Mouse (Mus musculus) intestine, embryonic 16.5 days (tissue): ENCODE data around the gene Sema3d. TPM values are rescaled to one million over a fixed set of nuclear protein-coding genes. Genes with fewer than 3 reads are reported as not detected.
A peak's percentile ranks its signal among the peaks of the same experiment; 100 is the strongest.

Source experiments
- ATAC-seq: fragments of 200-750 bp; cut with Nextera tagmentation; 2 replicates; pipeline ENCODE4 v1.8.0; 2017; ENCODE audit warnings: moderate TSS enrichment, moderate library complexity
- H3K27ac ChIP-seq: fragments of 300-500 bp; sonication (generic); 2 replicates; pipeline ENCODE4 v1.5.1; 2014; ENCODE audit warnings: mild to moderate bottlenecking, low read length
- H3K27me3 ChIP-seq: fragments of 300-500 bp; sonication (generic); replicated peaks from 2 replicates; pipeline ENCODE4 v1.6.1; 2014; ENCODE audit warnings: low read length, control low read depth, mixed read lengths; ENCODE audit not compliant: control insufficient read depth, insufficient read depth
- H3K36me3 ChIP-seq: fragments of 300-500 bp; sonication (generic); 2 replicates; pipeline ENCODE4 v1.6.1; 2014; ENCODE audit warnings: low read length, control low read depth; ENCODE audit not compliant: control insufficient read depth, insufficient read depth
- H3K4me1 ChIP-seq: fragments of 300-500 bp; sonication (generic); 2 replicates; pipeline ENCODE4 v1.6.1; 2014; ENCODE audit warnings: low read length, control low read depth, mixed read lengths; ENCODE audit not compliant: control insufficient read depth, insufficient read depth
- H3K4me2 ChIP-seq: fragments of 300-500 bp; sonication (generic); 2 replicates; pipeline ENCODE4 v1.6.1; 2014; ENCODE audit warnings: low read depth, low read length, control low read depth
- H3K4me3 ChIP-seq: fragments of 300-500 bp; sonication (generic); 2 replicates; pipeline ENCODE4 v1.5.1; 2014; ENCODE audit warnings: mild to moderate bottlenecking, low read length
- H3K9ac ChIP-seq: fragments of 300-500 bp; sonication (generic); 2 replicates; pipeline ENCODE4 v1.6.1; 2014; ENCODE audit warnings: low read depth, low read length
- H3K9me3 ChIP-seq: fragments of 300-500 bp; sonication (generic); 2 replicates; pipeline ENCODE4 v1.6.1; 2016; ENCODE audit warnings: low read length, control low read depth; ENCODE audit not compliant: control insufficient read depth
- WGBS: fragments of 180-500 bp; shearing (Covaris S2); extraction: QIAGEN DNeasy Blood & Tissue Kit; methylation state at CpG from one replicate; pipeline ENCODE4 v1.1.7; 2014; 5-methylcytosine and 5-hydroxymethylcytosine counted together
- polyA plus RNA-seq: library from polyadenylated mRNA; unstranded; fragments of >200 nt; fragmentation: Nextera tagmentation; extraction: Ambion mirVana; gene quantifications from 2 replicates; pipeline ENCODE4 v1.2.1, GENCODE M21; 2015

The Sema3d gene
- polyA plus RNA-seq, 1 experiment from 2014 or later = 7.3 TPM

DNA sequence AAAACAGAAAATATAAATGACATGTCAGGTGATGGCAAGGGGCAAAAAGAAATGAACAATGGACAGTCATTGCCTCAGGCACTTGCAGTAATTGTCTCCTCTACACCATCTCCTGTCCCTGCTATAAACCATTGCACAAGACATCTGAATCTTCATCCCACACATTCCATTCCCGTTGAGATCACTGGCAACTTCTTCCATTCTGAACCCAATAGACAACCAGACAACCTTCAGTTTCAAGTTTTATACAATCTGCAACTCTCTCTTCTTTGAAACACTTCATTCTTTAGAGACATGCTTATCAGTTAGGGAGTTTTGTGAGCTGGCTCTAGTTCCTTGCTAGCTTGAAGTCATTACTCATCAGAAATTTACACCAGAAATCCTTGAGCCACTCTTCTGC lies 192.1 kb downstream of the Sema3d start:
- 62% methylated on average over 1 of the region's 1 CpGs for WGBS
- H3K4me2 ChIP-seq = no peak overlapping the region
- no peaks in the 10 kb centered on the region for H3K9me3 ChIP-seq

DNA sequence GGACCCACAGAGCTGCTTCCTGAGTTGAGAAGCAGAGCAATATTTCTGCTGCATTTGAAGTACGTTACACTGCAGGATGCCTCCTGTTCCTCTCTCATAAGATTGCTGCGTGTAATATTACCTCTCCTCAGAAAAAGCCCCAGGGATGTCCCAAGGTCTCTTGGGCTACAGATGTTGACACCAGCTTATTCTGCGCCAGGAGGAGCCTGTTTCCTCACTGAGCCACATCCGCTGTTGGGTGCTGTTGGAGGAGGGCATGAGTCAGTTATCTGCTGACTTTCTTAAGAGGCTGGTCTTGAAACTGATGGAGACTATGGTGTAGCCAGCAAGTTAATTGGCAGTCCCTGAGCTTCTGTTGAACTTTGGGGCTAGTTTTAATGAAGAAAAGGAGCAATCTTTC lies 196.6 kb downstream of the Sema3d start:
- no peak overlapping the region for H3K4me3 ChIP-seq
- ATAC-seq = no peak
- 63% methylated on average over 4 of the region's 4 CpGs for WGBS
- no peak overlapping the region for H3K9ac ChIP-seq
- no peaks in the 10 kb centered on the region for H3K4me1 ChIP-seq
- H3K27me3 ChIP-seq = no peaks in the 10 kb centered on the region
- no peaks in the 10 kb centered on the region for H3K36me3 ChIP-seq
- no peak overlapping the region for H3K4me2 ChIP-seq
- H3K27ac ChIP-seq = no peak overlapping the region
- H3K9me3 ChIP-seq = no peaks in the 10 kb centered on the region

More for the DNA sequence above, 192.1 kb downstream of the Sema3d start:
- Histone ChIP-seq H3K27ac (no peak overlapping the region), H3K4me3 (no peak overlapping the region), H3K9ac (no peak overlapping the region), H3K36me3 (no peaks in the 10 kb centered on the region), H3K27me3 (no peaks in the 10 kb centered on the region), H3K4me1 (no peaks in the 10 kb centered on the region)
- no peak for ATAC-seq

DNA sequence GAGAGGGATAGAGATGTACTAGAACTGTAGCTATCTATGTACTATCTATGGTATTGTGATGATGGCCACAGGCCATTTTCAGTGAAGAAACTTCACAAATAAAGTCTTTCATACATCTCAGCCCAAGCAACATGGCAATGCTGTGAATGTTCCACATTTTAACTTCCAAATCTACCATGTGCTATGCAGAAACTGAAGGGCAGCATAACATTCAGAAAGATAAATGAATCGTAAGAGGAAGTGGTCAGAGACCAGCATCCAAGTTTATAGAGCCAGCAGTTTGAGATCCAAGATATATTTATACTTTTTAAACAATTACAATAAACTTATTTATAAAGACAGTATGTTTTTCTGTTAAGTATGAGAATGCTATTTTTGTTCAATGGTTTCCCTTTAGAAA lies 199.4 kb downstream of the Sema3d start:
- Histone ChIP-seq H3K36me3 (no peaks in the 10 kb centered on the region), H3K9ac (no peak overlapping the region), H3K27me3 (no peaks in the 10 kb centered on the region), H3K4me3 (no peak overlapping the region), H3K9me3 (no peaks in the 10 kb centered on the region), H3K4me1 (no peaks in the 10 kb centered on the region), H3K4me2 (no peak overlapping the region), H3K27ac (no peak overlapping the region)
- no peak for ATAC-seq
- 89% methylated on average over 1 of the region's 1 CpGs for WGBS

DNA sequence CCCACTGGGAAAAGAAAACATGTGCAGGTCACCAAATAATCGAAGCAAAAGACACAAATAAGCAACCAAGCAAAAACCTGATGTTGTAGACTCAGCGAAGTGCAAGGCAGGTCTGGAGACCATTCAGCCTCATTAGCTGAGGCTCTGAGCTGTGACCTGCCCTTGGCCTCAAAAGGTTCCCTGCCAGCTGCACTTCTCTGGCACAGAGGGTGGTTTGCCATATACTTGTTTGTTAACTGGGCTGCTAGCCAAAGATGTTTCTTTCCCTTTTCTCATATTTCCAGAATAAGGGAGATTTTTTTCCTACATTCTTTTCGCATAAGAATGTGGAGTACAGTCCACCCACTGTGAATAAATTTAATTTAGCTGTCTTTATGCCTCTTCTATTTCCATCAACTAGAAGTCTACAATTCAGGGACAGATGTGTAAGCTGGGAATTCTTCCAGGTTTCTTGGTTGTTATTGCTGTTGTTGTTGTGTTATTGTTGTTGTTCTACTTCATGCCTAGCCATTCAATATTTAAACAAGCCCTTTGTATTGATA lies 200.2 kb downstream of the Sema3d start:
- ATAC-seq = peak; percentile 64; the same call in 1 of the 2 replicates
- no peaks in the 10 kb centered on the region for H3K27me3 ChIP-seq
- WGBS = 61% methylated on average over 3 of the region's 3 CpGs

DNA sequence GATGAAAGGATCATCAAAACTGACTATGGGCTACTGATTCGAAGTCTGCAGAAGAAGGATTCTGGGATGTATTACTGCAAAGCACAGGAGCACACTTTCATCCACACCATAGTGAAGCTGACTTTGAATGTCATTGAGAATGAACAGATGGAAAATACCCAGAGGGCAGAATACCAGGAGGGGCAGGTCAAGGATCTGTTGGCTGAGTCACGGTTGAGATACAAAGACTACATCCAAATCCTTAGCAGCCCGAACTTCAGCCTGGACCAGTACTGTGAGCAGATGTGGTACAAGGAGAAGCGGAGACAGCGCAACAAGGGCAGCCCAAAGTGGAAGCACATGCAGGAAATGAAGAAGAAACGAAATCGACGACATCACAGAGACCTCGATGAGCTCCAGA lies 201.7 kb downstream of the Sema3d start:
- Histone ChIP-seq H3K9me3 (no peaks in the 10 kb centered on the region), H3K4me1 (no peaks in the 10 kb centered on the region), H3K27me3 (no peaks in the 10 kb centered on the region), H3K27ac (no peak overlapping the region), H3K36me3 (no peaks in the 10 kb centered on the region), H3K4me2 (no peak overlapping the region), H3K9ac (no peak overlapping the region), H3K4me3 (no peak overlapping the region)
- ATAC-seq = no peak
- WGBS = 92% methylated on average over 9 of the region's 9 CpGs

More for the DNA sequence above, 200.2 kb downstream of the Sema3d start:
- no peak overlapping the region for H3K27ac ChIP-seq
- no peaks in the 10 kb centered on the region for H3K36me3 ChIP-seq
- H3K4me2 ChIP-seq = no peak overlapping the region
- no peaks in the 10 kb centered on the region for H3K9me3 ChIP-seq
- H3K4me3 ChIP-seq = no peak overlapping the region
- no peaks in the 10 kb centered on the region for H3K4me1 ChIP-seq
- H3K9ac ChIP-seq = no peak overlapping the region

DNA sequence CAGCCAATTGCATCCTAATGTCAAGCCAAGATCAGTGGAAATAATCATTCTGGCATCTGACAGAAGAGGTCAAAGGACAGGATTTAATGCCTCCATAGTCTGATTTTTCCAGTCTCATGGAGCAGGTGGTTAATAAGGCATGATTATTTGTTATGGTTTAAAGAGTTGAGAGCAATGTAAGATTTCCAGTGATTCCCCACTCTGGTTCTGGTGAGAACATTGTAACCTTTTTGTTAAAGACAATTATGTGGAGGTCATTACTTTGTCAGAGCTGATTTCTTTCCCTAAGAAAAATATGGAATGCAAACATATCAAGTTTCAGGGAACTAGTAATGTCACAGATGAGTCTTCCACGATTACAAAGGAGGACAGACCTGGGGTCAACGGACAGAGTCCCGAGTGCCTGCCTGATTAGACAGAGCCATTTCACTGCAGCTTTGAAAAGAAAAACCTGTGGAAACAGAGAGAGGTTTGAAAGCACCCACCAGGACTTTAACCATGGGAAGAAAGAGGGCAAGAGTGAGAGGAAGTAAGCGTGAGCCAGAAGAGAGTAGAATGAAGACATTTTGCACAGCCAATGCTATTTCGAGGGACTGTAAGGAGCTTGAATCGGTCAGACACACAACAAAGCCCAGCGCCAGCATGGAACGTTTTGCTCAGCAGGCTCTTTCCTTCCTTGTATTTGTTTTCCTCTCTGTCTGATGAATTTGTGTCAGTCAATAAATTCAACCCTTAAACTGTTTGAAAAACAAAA lies 251.2 kb downstream of the Sema3d start:
- Histone ChIP-seq H3K4me3 (no peak overlapping the region), H3K4me2 (no peak overlapping the region), H3K9me3 (no peaks in the 10 kb centered on the region), H3K27ac (no peak overlapping the region), H3K4me1 (no peaks in the 10 kb centered on the region), H3K9ac (no peak overlapping the region), H3K27me3 (no peaks in the 10 kb centered on the region), H3K36me3 (no peaks in the 10 kb centered on the region)
- no peak for ATAC-seq
- 57% methylated on average over 8 of the region's 8 CpGs for WGBS

DNA sequence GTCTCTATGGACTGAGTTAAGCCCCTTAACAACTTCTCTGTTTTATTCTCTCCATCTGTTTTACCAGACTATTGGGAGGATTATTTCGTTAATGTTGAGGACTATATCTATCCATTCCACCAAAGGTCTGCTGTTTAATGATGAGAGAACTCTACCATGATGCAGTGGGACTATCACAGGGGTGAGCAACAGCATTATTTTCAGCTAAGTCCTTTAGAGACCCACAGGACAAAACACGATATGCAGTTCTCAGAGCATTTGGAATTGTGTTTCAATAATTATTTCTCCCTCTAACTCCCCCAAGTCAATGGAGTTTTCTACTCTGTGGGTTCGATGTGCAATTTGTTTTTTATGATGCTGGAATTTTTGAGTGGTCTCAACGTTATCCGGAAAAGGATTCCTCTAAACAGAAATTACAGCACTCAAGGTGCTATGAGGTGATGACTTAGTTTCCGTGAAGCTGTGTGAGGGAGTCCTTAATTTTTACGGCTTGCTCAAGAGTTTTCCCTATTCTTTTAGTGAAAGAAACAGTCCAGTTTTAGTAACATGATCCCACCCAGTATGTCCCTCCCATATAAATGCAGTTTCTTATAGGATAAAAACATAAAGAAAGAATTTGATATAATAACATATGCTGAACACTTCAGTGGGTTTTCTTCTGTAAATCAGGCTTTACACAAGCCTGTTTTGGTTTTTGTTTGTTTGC lies 254.7 kb downstream of the Sema3d start:
- no peaks in the 10 kb centered on the region for H3K4me1 ChIP-seq
- H3K36me3 ChIP-seq = no peaks in the 10 kb centered on the region
- no peaks in the 10 kb centered on the region for H3K27me3 ChIP-seq
- ATAC-seq = no peak
- H3K4me3 ChIP-seq = no peak overlapping the region
- H3K4me2 ChIP-seq = no peak overlapping the region
- 85% methylated on average over 7 of the region's 7 CpGs for WGBS
- H3K9me3 ChIP-seq = no peaks in the 10 kb centered on the region
- no peak overlapping the region for H3K27ac ChIP-seq
- H3K9ac ChIP-seq = no peak overlapping the region
